Mouse (Mus musculus): Measurements from ENCODE around the gene Rfng.
"Not testable (repeated sequence)": the region's sequence is repeated elsewhere in the genome, so short reads cannot be mapped to it uniquely, and the experiment has no call there.

The Rfng gene

GRCm38 (mm10) chr11:120784064-120784791, at the start of gene Rfng, which contains the start of gene Gps1:
TSS of gene Rfng (minus strand) at chr11:120784207.
TSS of gene Gps1 (plus strand) at chr11:120784272.
- in situ Hi-C loops (cut with MboI, MseI): no loop called here

DNA sequence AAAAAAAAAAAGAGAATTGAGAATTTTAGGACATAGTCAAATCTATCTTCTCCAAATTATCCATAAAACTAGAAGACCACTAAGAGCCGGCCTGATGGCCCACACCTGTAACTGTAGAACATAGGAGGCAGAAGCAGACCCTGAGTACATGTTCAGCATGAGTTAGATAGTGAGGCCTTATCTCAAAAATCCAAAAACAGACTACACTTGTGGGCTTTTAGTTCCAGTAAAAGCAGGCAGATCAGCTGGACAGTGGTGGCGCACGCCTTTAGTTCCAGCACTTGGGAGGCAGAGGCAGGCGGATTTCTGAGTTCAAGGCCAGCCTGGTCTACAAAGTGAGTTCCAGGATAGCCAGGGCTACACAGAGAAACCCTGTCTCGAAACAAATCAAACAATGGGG, 49.0 kb upstream of the Rfng start:
- in situ Hi-C loops (cut with MboI, MseI): not testable (repeated sequence)

DNA sequence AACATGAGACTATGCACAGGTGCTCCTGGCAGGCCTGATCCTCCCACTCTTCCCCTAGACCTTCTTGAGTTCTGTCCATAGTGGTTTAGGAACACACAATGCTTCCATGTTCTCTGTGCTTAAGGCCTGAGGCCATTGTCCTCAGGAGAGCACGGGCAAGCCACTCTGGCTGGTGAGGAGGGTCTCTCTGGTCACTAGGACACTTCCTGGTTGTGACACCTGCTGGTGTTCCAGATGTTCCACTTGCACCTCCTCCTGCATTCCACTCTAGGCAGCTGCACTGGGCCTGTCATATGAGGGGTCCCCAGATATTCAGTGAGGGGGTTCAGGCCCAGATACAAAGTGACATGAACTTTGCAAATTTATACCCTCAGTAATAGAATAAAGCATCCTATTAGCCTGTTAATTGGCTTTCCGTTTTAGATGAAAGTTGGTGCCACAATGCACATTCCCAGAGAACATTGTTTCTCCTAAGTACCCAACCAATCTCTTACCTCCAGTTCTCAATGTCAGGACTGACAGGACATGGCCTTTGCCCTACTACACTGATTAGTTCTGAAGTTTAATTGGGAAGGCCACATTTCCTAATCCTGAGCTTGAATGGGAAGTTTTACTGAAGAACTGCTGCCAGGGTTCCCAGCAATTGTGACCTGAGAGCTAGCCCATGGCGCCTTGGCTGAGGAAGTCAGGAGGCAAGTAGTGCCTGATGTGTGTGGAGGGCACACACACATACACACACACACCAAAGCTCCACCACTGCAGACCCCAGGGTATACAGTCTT, 47.8 kb upstream of the Rfng start:
- in situ Hi-C loops (cut with MboI, MseI): no loop called here

DNA sequence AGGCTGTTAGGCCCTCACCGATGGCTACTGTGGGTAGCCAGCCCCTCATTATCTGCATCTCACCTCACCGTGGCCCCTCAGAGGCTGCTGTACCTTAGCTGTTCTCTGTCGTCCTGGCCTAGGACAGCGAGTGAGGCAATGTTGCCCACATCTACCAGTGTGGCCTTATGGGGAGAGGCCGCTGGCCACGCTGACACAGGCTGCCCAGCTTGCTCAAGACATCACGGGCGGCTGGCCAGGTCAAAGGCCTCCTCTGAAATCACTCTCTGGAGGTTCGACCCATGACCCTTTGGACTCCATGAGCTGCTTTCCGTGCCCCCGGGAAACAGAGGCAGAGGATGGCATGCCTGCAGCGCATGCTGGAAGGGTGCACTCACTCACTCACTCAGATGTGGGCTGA, 46.7 kb upstream of the Rfng start:
- in situ Hi-C loops (cut with MboI, MseI): no loop called here

DNA sequence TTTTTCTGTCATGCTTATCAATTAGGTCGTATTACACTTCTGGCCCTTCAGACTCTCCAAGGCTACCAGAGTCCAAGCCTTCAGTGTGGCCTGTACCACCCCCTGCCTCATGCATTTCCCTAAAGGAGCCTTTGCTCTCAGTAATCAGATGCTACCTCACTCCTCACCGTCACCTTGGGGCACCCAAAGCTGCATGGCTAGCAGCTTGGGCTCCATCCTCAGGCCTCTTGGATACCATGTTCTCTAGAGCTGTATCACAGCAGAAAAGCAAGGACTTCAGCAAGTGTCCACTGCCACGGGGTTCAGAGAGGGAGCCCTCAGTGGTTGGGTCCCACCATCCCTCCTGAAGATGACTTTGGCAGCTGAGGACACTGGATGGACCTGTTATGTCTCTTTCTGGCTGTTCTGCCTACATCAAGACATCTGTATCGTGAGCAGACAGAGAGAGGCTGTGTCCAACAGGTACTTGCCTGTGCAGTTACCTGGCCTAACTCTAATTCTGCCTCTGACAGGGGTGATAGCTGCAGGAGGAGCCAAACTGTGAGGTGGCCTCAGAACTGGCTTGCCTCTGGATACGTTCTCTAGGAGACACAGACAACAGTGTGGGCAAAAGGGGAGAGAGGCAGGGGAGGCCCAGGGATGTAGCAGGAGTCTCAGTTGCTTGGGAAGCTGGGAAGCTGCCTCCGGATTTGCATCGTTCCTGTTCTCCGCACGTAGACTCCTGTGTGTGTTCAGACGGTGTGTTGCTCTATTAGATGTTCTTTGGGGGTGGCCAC, 45.9 kb upstream of the Rfng start:
- in situ Hi-C loops (cut with MboI, MseI): no loop called here

- in situ Hi-C loops (cut with MboI, MseI): no loop called here
Measured at GRCm38 (mm10) chr11:120828416-120828815, 44.4 kb upstream of the Rfng start.

GRCm38 (mm10) chr11:120826016-120826953, 42.3 kb upstream of the Rfng start:
- in situ Hi-C loops (cut with MboI, MseI): no loop called here

- in situ Hi-C loops (cut with MboI, MseI): no loop called here
Measured at GRCm38 (mm10) chr11:120825289-120825863, 41.4 kb upstream of the Rfng start.

- in situ Hi-C loops (cut with MboI, MseI): no loop called here
Measured at GRCm38 (mm10) chr11:120824787-120825288, 40.8 kb upstream of the Rfng start.

GRCm38 (mm10) chr11:120823956-120824786, 40.2 kb upstream of the Rfng start, which contains the start of gene Fasn:
TSS of gene Fasn (minus strand) at chr11:120824547.
- in situ Hi-C loops (cut with MboI, MseI): no loop called here

DNA sequence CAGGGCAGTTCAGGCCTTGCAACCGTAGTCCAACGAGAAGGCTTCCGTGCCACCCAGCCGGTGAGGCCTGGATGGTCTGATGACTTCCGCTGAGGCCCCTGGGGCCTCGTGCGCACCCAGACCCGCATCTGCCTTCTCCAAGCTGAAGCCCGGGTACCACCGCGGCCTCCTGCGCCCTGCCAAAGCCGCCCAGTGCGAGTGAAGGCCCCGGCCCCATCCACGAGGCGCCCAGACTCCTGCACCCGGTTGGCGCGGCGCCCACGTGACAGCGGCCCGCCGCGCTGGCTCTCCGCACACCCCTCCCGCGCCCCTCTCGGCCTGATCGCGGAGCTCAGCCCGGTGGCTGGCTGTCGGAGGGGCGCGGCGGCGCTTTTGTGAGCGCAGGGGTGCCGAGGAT, 39.5 kb upstream of the Rfng start:
- in situ Hi-C loops (cut with MboI, MseI): no loop called here

GRCm38 (mm10) chr11:120822831-120823550, 39.0 kb upstream of the Rfng start:
- in situ Hi-C loops (cut with MboI, MseI): no loop called here

GRCm38 (mm10) chr11:120822321-120822720, 38.3 kb upstream of the Rfng start:
- in situ Hi-C loops (cut with MboI, MseI): no loop called here

GRCm38 (mm10) chr11:120821076-120821922, 37.3 kb upstream of the Rfng start:
- in situ Hi-C loops (cut with MboI, MseI): no loop called here

DNA sequence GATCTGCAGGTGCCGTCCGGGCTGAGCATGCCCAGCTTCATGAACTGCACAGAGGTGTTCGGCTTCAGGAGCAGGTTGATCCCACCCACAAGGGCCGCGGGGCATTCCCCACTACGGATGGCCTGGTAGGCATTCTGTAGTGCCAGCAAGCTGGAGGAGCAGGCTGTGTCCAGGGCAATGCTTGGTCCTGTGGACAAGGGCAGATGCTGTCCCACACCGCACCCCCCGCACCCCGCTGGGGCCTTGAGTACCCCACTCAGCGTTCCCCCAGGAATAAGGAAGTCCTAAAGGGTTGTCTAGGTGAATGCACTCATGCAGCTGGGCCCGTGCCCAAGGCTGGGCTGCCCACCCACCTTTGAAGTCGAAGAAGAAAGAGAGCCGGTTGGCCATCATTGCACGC, 36.5 kb upstream of the Rfng start:
- in situ Hi-C loops (cut with MboI, MseI): no loop called here

- in situ Hi-C loops (cut with MboI, MseI): no loop called here
Measured at GRCm38 (mm10) chr11:120819556-120819955, 35.5 kb upstream of the Rfng start.

DNA sequence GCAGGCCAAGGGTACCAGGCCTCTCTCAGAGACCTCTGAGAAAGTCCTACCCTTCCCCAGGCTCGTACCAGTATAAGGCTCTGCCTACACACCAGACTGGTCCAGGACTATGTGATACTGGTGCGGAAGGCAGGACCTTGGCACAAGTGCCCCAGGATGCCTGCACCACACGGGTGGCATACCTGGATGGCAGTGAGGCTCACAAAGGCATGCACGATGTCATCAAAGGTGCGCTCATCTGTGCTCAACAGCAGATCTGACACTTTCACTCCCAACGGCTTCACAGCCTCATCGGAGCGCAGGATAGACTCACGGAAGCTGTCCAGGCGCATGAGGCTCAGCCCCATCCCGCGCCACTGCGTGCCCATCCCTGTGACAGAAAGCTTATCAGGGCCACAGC, 34.2 kb upstream of the Rfng start:
- in situ Hi-C loops (cut with MboI, MseI): no loop called here

DNA sequence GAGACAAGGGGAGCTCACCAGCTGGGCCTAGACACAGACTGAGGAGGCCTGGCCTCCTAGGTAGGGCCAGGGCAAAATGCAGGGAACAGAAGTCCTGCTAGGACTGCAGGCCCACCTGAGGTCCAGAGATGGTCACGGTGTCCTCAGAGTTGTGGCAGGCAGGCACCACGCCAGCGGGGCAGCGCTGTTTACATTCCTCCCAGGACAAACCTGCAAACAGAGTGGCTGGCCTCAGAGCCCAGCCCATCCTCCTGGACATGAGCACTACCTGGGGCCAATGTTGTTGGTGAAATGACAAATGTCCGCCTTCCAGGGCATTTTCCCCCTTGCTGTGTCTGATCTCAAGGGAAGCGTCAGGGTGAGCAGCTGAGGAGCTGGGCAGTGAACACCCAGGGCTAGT, 33.4 kb upstream of the Rfng start:
- in situ Hi-C loops (cut with MboI, MseI): no loop called here

All from T-helper 1 cell (primary cell).